Mouse (Mus musculus) brown adipose tissue, adult 24 weeks (tissue): ENCODE measurements around the gene Gm32687. TPM values are rescaled to one million over a fixed set of nuclear protein-coding genes. Genes with fewer than 3 reads are reported as not detected.
"Not testable (repeated sequence)": the region's sequence is repeated elsewhere in the genome, so short reads cannot be mapped to it uniquely, and the experiment has no call there.

Experiments used
- H3K27ac ChIP-seq: fragments of 200-500 bp; replicated peaks from 2 replicates; pipeline ENCODE4 v1.5.1; 2012; ENCODE audit warnings: low read depth, mild to moderate bottlenecking, low read length
- H3K4me1 ChIP-seq: fragments of 200-500 bp; 2 replicates; pipeline ENCODE4 v1.6.1; 2012; ENCODE audit warnings: low read length, mixed read lengths; ENCODE audit not compliant: control insufficient read depth, insufficient read depth, insufficient read length
- H3K4me3 ChIP-seq: fragments of 200-500 bp; 2 replicates; pipeline ENCODE4 v1.5.1; 2012; ENCODE audit warnings: low read depth, mild to moderate bottlenecking, low read length, moderate library complexity; ENCODE audit not compliant: insufficient read depth
- polyA plus RNA-seq: library from polyadenylated mRNA; stranded (reverse); fragments of >200 nt; gene quantifications from 2 replicates; pipeline ENCODE4 v1.2.4, GENCODE M21; 2012; ENCODE audit not compliant: missing spikeins, insufficient read depth, insufficient read length

Gene Gm32687
- 1.2 and 2.5 TPM in 2 replicates for polyA plus RNA-seq

GRCm38 (mm10) chr10:81863409-81864407, at the start of gene Gm32687:
Gene Gm32687, plus strand, starts transcription at chr10:81863934.
- not testable (repeated sequence) for H3K4me3 ChIP-seq, H3K27ac ChIP-seq, H3K4me1 ChIP-seq

- not testable (repeated sequence) for H3K4me3 ChIP-seq, H3K4me1 ChIP-seq, H3K27ac ChIP-seq
Observed at GRCm38 (mm10) chr10:81846219-81846618, 17.5 kb upstream of the Gm32687 start.

- H3K27ac ChIP-seq, H3K4me3 ChIP-seq, H3K4me1 ChIP-seq: not testable (repeated sequence)
Observed at GRCm38 (mm10) chr10:81929842-81930743, 66.4 kb downstream of the Gm32687 start, which contains the start of gene Zfp781. Gene Zfp781, minus strand, starts transcription at chr10:81930480.

Other genes with a start within 250 kb of the Gm32687 start
- 3.2 and 4.5 TPM in 2 replicates for gene Sirt6, start 236.1 kb upstream of the Gm32687 start, polyA plus RNA-seq
- gene Ankrd24, start 235.4 kb upstream of the Gm32687 start, polyA plus RNA-seq: 12.6 and 12.9 TPM in 2 replicates
- gene Gm10778, start 214.9 kb upstream of the Gm32687 start, polyA plus RNA-seq: 1.0 and 1.5 TPM in 2 replicates
- 2.6 TPM in 1 of 2 replicates, not detected in the other for gene Zfp433, start 159.1 kb upstream of the Gm32687 start, polyA plus RNA-seq
- gene Gm3055, start 92.8 kb upstream of the Gm32687 start, polyA plus RNA-seq: 0.36 TPM in 1 of 2 replicates, not detected in the other
- 2.4 TPM in 1 of 2 replicates, not detected in the other for gene Gm4767, start 51.7 kb upstream of the Gm32687 start, polyA plus RNA-seq
- gene Zfp781, start 66.5 kb downstream of the Gm32687 start, polyA plus RNA-seq: 0.36 and 0.75 TPM in 2 replicates
- gene Zfp873, start 184.2 kb downstream of the Gm32687 start, polyA plus RNA-seq: 1.3 and 1.4 TPM in 2 replicates
- 0.88 TPM in 1 of 2 replicates, not detected in the other for gene BC024063, start 219.4 kb downstream of the Gm32687 start, polyA plus RNA-seq